Mouse (Mus musculus) liver, adult 2 months (tissue): ENCODE measurements at regions not wholly inside any gene's neighbourhood (a gene's known extent, or its start where the extent isn't known, plus 50 kb on each side); places are given as distances from the start of the nearest gene placed in this dataset.

Experiments used
- CTCF ChIP-seq: fragments of 200-500 bp; IDR thresholded peaks from 2 replicates; pipeline ENCODE4 v1.5.1; 2011; ENCODE audit warnings: low read depth, low read length, control low read depth
- POLR2A ChIP-seq: fragments of 200-500 bp; IDR thresholded peaks from 2 replicates; pipeline ENCODE4 v1.6.1; 2011; ENCODE audit warnings: low read length, control low read depth; ENCODE audit not compliant: insufficient read depth; ENCODE audit errors: extremely low read depth

GRCm38 (mm10) chr1:105123936-105124335 is 232.6 kb downstream of the Rnf152 start:
- TF ChIP-seq CTCF (no peak), POLR2A (no peak)
